Comparison of ENCODE assay signal across 22 mouse cellular contexts in genomic region chr2:26390954-26391353, GRCm38 (mm10). TPM values are rescaled to one million over a fixed set of nuclear protein-coding genes. Genes with fewer than 3 reads are reported as not detected.
DNase-seq lines count a peak whose midpoint lies in the region; ATAC-seq and TF ChIP-seq lines count a peak whose summit lies in the region.
"Had no signal": no experiment of that assay in that cellular context is flagged by ENCODE, and none has a peak within 500 bp of the region (broad histone marks: within the 10 kb centered on the region; RNA-seq: fewer than 3 reads in every experiment).

No protein-coding gene starts in this region.

- no peak for ATAC-seq in hindbrain, embryonic 14.5 days (ENCODE audit: low FRiP score)
- ATAC-seq in midbrain, embryonic 14.5 days (ENCODE audit: low FRiP score, low TSS enrichment): no peak
- no peak for ATAC-seq in midbrain, embryonic 11.5 days (ENCODE audit: low FRiP score)
- ATAC-seq: activated CD4-positive, CD25-positive, alpha-beta regulatory T cell, adult 4 months; intestine, embryonic 16.5 days; midbrain, embryonic 13.5 days had no signal

- DNase-seq in hindbrain, embryonic 10.5 days (ENCODE audit: low spot score): no peak
- no peak for DNase-seq in hindbrain, embryonic 14.5 days (ENCODE audit: low spot score)
- no peak for DNase-seq in midbrain, embryonic 14.5 days
- DNase-seq in midbrain, embryonic 11.5 days (ENCODE audit: low spot score, missing footprints): no peak
- DNase-seq in MEL-GATA-1-ER (ENCODE audit: extremely low read depth, low read depth): peak; percentile 23
- DNase-seq in heart, postnatal 25 days (ENCODE audit: low spot score): no peak
- DNase-seq: adrenal gland, postnatal 10 days; cerebellum, adult 9-11 months; gastrocnemius, postnatal 10 days; heart, adult 18-20 months; kidney, postnatal 36 days; right cerebral cortex, adult 18-20 months; thymus, postnatal 25 days had no signal

- peaks cover 33% of the 10 kb centered on the region for H3K79me2 ChIP-seq in myocyte (ENCODE audit: control insufficient read depth, insufficient read depth)

- no peak overlapping the region for H3K9ac ChIP-seq in hindbrain, embryonic 14.5 days
- H3K9ac ChIP-seq in midbrain, embryonic 14.5 days (replicated peaks; ENCODE audit: low read length): no peak overlapping the region
- no peak overlapping the region for H3K9ac ChIP-seq in midbrain, embryonic 11.5 days (ENCODE audit: low read length)
- H3K9ac ChIP-seq: embryonic facial prominence, embryonic 12.5 days; heart, embryonic 15.5 days; limb, embryonic 12.5 days; lung, embryonic 15.5 days; midbrain, embryonic 13.5 days had no signal

- no peaks in the 10 kb centered on the region for H3K27me3 ChIP-seq in hindbrain, embryonic 10.5 days (ENCODE audit: insufficient read depth, poor library complexity, severe bottlenecking)
- H3K27me3 ChIP-seq in hindbrain, embryonic 14.5 days (ENCODE audit: control insufficient read depth, insufficient read depth, low read length): no peaks in the 10 kb centered on the region
- no peaks in the 10 kb centered on the region for H3K27me3 ChIP-seq in midbrain, embryonic 14.5 days (ENCODE audit: control insufficient read depth, insufficient read depth, low read length)
- H3K27me3 ChIP-seq in midbrain, embryonic 11.5 days (ENCODE audit: control insufficient read depth, insufficient read depth, low read length): no peaks in the 10 kb centered on the region
- H3K27me3 ChIP-seq in myocyte (ENCODE audit: control insufficient read depth, insufficient read depth, insufficient read length): no peaks in the 10 kb centered on the region
- H3K27me3 ChIP-seq: embryonic facial prominence, embryonic 12.5 days; heart, embryonic 15.5 days; limb, embryonic 12.5 days; lung, embryonic 15.5 days; midbrain, embryonic 13.5 days had no signal

- H3ac ChIP-seq in myocyte (ENCODE audit: control insufficient read depth, insufficient read length): no peak overlapping the region

- no peaks in the 10 kb centered on the region for H3K9me3 ChIP-seq in hindbrain, embryonic 10.5 days
- no peaks in the 10 kb centered on the region for H3K9me3 ChIP-seq in hindbrain, embryonic 14.5 days (ENCODE audit: control insufficient read depth, low read length)
- H3K9me3 ChIP-seq in midbrain, embryonic 14.5 days (ENCODE audit: control insufficient read depth, low read length): no peaks in the 10 kb centered on the region
- H3K9me3 ChIP-seq in midbrain, embryonic 11.5 days (ENCODE audit: control insufficient read depth, low read length): no peaks in the 10 kb centered on the region
- H3K9me3 ChIP-seq: embryonic facial prominence, embryonic 12.5 days; heart, embryonic 15.5 days; limb, embryonic 12.5 days; lung, embryonic 15.5 days; midbrain, embryonic 13.5 days had no signal

- H3K4me1 ChIP-seq in hindbrain, embryonic 10.5 days (replicated peaks): peaks cover 28% of the 10 kb centered on the region
- H3K4me1 ChIP-seq in hindbrain, embryonic 14.5 days (replicated peaks; ENCODE audit: control insufficient read depth, insufficient read depth, low read length): peaks cover 23% of the 10 kb centered on the region
- H3K4me1 ChIP-seq in midbrain, embryonic 14.5 days (ENCODE audit: control insufficient read depth, insufficient read depth, low read length): peaks cover 12% of the 10 kb centered on the region
- H3K4me1 ChIP-seq in midbrain, embryonic 11.5 days (ENCODE audit: control insufficient read depth, insufficient read depth, low read length): peaks cover 15% of the 10 kb centered on the region

- no peak overlapping the region; the same call in 1 of the 2 replicates for H3K4me2 ChIP-seq in hindbrain, embryonic 14.5 days (replicated peaks)
- peak overlapping the region; percentile 27; the same call in 1 of the 2 replicates for H3K4me2 ChIP-seq in midbrain, embryonic 14.5 days (ENCODE audit: low read length)
- H3K4me2 ChIP-seq in midbrain, embryonic 11.5 days: no peak overlapping the region
- peak overlapping the region; percentile 88 for H3K4me2 ChIP-seq in myocyte (ENCODE audit: low read depth)
- H3K4me2 ChIP-seq: embryonic facial prominence, embryonic 12.5 days; heart, embryonic 15.5 days; limb, embryonic 12.5 days; lung, embryonic 15.5 days; midbrain, embryonic 13.5 days had no signal

- H3K27ac ChIP-seq in hindbrain, embryonic 10.5 days: no peak overlapping the region
- no peak overlapping the region for H3K27ac ChIP-seq in hindbrain, embryonic 14.5 days
- H3K27ac ChIP-seq in midbrain, embryonic 14.5 days (replicated peaks; ENCODE audit: low read depth, low read length): no peak overlapping the region
- H3K27ac ChIP-seq in midbrain, embryonic 11.5 days (ENCODE audit: low read depth, low read length): no peak overlapping the region
- H3K27ac ChIP-seq: embryonic facial prominence, embryonic 12.5 days; heart, embryonic 15.5 days; limb, embryonic 12.5 days; lung, embryonic 15.5 days; macrophage; midbrain, embryonic 13.5 days had no signal

- peaks cover 76% of the 10 kb centered on the region for H3K36me3 ChIP-seq in hindbrain, embryonic 10.5 days
- peaks cover 77% of the 10 kb centered on the region for H3K36me3 ChIP-seq in hindbrain, embryonic 14.5 days (replicated peaks; ENCODE audit: control insufficient read depth, insufficient read depth)
- H3K36me3 ChIP-seq in midbrain, embryonic 14.5 days (ENCODE audit: control insufficient read depth, insufficient read depth, low read length): peaks cover 77% of the 10 kb centered on the region
- peaks cover 57% of the 10 kb centered on the region for H3K36me3 ChIP-seq in midbrain, embryonic 11.5 days (ENCODE audit: control insufficient read depth, insufficient read depth, low read length)
- H3K36me3 ChIP-seq in myocyte (ENCODE audit: control insufficient read depth, insufficient read depth): peaks cover 56% of the 10 kb centered on the region

- intact Hi-C loops in heart, postnatal 25 days (cut with DNase I): no loop called here

- WGBS in hindbrain, embryonic 10.5 days: 89% methylated on average over 3 of the region's 3 CpGs
- WGBS in hindbrain, embryonic 14.5 days: 86% methylated on average over 3 of the region's 3 CpGs
- WGBS in midbrain, embryonic 14.5 days: 87% methylated on average over 3 of the region's 3 CpGs
- 93% methylated on average over 3 of the region's 3 CpGs for WGBS in midbrain, embryonic 11.5 days

- no peak for TF ChIP-seq POLR2A in myocyte (IDR thresholded peaks at IDR 0.05; ENCODE audit: insufficient read length, low read depth)

- H3K4me3 ChIP-seq in hindbrain, embryonic 10.5 days: peak overlapping the region; percentile 11; the same call in 1 of the 2 replicates
- no peak overlapping the region for H3K4me3 ChIP-seq in hindbrain, embryonic 14.5 days (replicated peaks; ENCODE audit: low read length)
- no peak overlapping the region for H3K4me3 ChIP-seq in midbrain, embryonic 14.5 days (replicated peaks; ENCODE audit: low read depth, low read length)
- H3K4me3 ChIP-seq in midbrain, embryonic 11.5 days (ENCODE audit: low read depth, low read length): no peak overlapping the region
- H3K4me3 ChIP-seq in myocyte: peak overlapping the region; percentile 96
- H3K4me3 ChIP-seq: embryonic facial prominence, embryonic 12.5 days; heart, embryonic 15.5 days; limb, embryonic 12.5 days; lung, embryonic 15.5 days; midbrain, embryonic 13.5 days had no signal

TF ChIP-seq in myocyte, 11 proteins besides CTCF, POLR2A, EP300 and RAD21 (continues in another document):
- TF ChIP-seq MYOD1 (IDR thresholded peaks at IDR 0.05; ENCODE audit: control insufficient read depth in 1 of 3, insufficient read length in 2 of 3, low read depth in 2 of 3) (peak in 1 of 3 experiments; percentile 75), USF1 (IDR thresholded peaks at IDR 0.05; ENCODE audit: low read depth) (no peak)

RNA-seq across cellular contexts. Expression of gene Pmpca, which starts 1.8 kb away (rescaled TPM):
- polyA plus RNA-seq in hindbrain, embryonic 10.5 days (2016; fragmentation: Nextera tagmentation; extraction: Ambion mirVana): 132 and 139 TPM in 2 replicates
- polyA plus RNA-seq in hindbrain, embryonic 14.5 days (2014; fragmentation: Nextera tagmentation; extraction: Ambion mirVana): 76.8 and 81.6 TPM in 2 replicates
- 68.0 and 80.9 TPM in 2 replicates for polyA plus RNA-seq in midbrain, embryonic 14.5 days (2014; fragmentation: Nextera tagmentation; extraction: Ambion mirVana)
- polyA plus RNA-seq in midbrain, embryonic 11.5 days (2014; fragmentation: Nextera tagmentation; extraction: Ambion mirVana): 110 and 118 TPM in 2 replicates
- polyA plus RNA-seq in myocyte (2012; fragmentation: generic; extraction: Trizol): 111 TPM
- total RNA-seq in heart, postnatal 25 days (2021): 100 to 1,000 TPM; 129 to 130 TPM

RNA-seq across cellular contexts. Expression of gene Entr1, which starts 1.8 kb away (rescaled TPM):
- polyA plus RNA-seq in hindbrain, embryonic 10.5 days (2016; fragmentation: Nextera tagmentation; extraction: Ambion mirVana): 136 and 141 TPM in 2 replicates
- 134 and 141 TPM in 2 replicates for polyA plus RNA-seq in hindbrain, embryonic 14.5 days (2014; fragmentation: Nextera tagmentation; extraction: Ambion mirVana)
- 143 and 161 TPM in 2 replicates for polyA plus RNA-seq in midbrain, embryonic 14.5 days (2014; fragmentation: Nextera tagmentation; extraction: Ambion mirVana)
- polyA plus RNA-seq in midbrain, embryonic 11.5 days (2014; fragmentation: Nextera tagmentation; extraction: Ambion mirVana): 115 and 119 TPM in 2 replicates
- 50.8 TPM for polyA plus RNA-seq in myocyte (2012; fragmentation: generic; extraction: Trizol)
- 10 to 100 TPM; 49.1 to 50.1 TPM for total RNA-seq in heart, postnatal 25 days (2021)

RNA-seq across cellular contexts. Expression of gene Snapc4, which starts 10.5 kb away (rescaled TPM):
- polyA plus RNA-seq in hindbrain, embryonic 10.5 days (2016; fragmentation: Nextera tagmentation; extraction: Ambion mirVana): 35.3 and 35.5 TPM in 2 replicates
- polyA plus RNA-seq in hindbrain, embryonic 14.5 days (2014; fragmentation: Nextera tagmentation; extraction: Ambion mirVana): 25.4 and 29.3 TPM in 2 replicates
- 25.3 and 30.7 TPM in 2 replicates for polyA plus RNA-seq in midbrain, embryonic 14.5 days (2014; fragmentation: Nextera tagmentation; extraction: Ambion mirVana)
- polyA plus RNA-seq in midbrain, embryonic 11.5 days (2014; fragmentation: Nextera tagmentation; extraction: Ambion mirVana): 22.3 and 22.5 TPM in 2 replicates
- 11.0 TPM for polyA plus RNA-seq in myocyte (2012; fragmentation: generic; extraction: Trizol)
- total RNA-seq in heart, postnatal 25 days (2021): 10 to 100 TPM in 1 of 2 experiments, 1 to 10 TPM in 1; 8.9 to 11.2 TPM

RNA-seq across cellular contexts. Expression of gene Inpp5e, which starts 18.0 kb away (rescaled TPM):
- polyA plus RNA-seq in hindbrain, embryonic 10.5 days (2016; fragmentation: Nextera tagmentation; extraction: Ambion mirVana): 23.8 and 29.7 TPM in 2 replicates
- polyA plus RNA-seq in hindbrain, embryonic 14.5 days (2014; fragmentation: Nextera tagmentation; extraction: Ambion mirVana): 22.1 and 23.0 TPM in 2 replicates
- polyA plus RNA-seq in midbrain, embryonic 14.5 days (2014; fragmentation: Nextera tagmentation; extraction: Ambion mirVana): 20.7 and 26.3 TPM in 2 replicates
- 21.5 and 23.3 TPM in 2 replicates for polyA plus RNA-seq in midbrain, embryonic 11.5 days (2014; fragmentation: Nextera tagmentation; extraction: Ambion mirVana)
- 9.3 TPM for polyA plus RNA-seq in myocyte (2012; fragmentation: generic; extraction: Trizol)
- total RNA-seq in heart, postnatal 25 days (2021): 10 to 100 TPM; 15.2 to 16.9 TPM

RNA-seq across cellular contexts. Expression of gene Card9, which starts 30.2 kb away (rescaled TPM):
- 0.62 and 1.1 TPM in 2 replicates for polyA plus RNA-seq in hindbrain, embryonic 10.5 days (2016; fragmentation: Nextera tagmentation; extraction: Ambion mirVana)
- polyA plus RNA-seq in hindbrain, embryonic 14.5 days (2014; fragmentation: Nextera tagmentation; extraction: Ambion mirVana): 1.9 and 2.1 TPM in 2 replicates
- 1.5 and 1.7 TPM in 2 replicates for polyA plus RNA-seq in midbrain, embryonic 14.5 days (2014; fragmentation: Nextera tagmentation; extraction: Ambion mirVana)
- 0.99 and 1.1 TPM in 2 replicates for polyA plus RNA-seq in midbrain, embryonic 11.5 days (2014; fragmentation: Nextera tagmentation; extraction: Ambion mirVana)
- polyA plus RNA-seq in myocyte (2012; fragmentation: generic; extraction: Trizol): 0.84 TPM
- 1 to 10 TPM; 1.8 to 1.9 TPM for total RNA-seq in heart, postnatal 25 days (2021)

Comparison
In these comparisons a context has a peak if more than half of its experiments do, and no peak if none do; other contexts are left out.
1. H3K4me3 ChIP-seq: peak in hindbrain, embryonic 10.5 days (single experiment) and myocyte (single experiment); none in hindbrain, embryonic 14.5 days (single experiment), midbrain, embryonic 14.5 days (single experiment) and midbrain, embryonic 11.5 days (single experiment).
2. H3K4me2 ChIP-seq: peak in midbrain, embryonic 14.5 days (single experiment) and myocyte (single experiment); none in hindbrain, embryonic 14.5 days (single experiment) and midbrain, embryonic 11.5 days (single experiment).